Mouse (Mus musculus) C2C12 (cell line): Measurements from ENCODE around the gene Lamb3. TPM values are rescaled to one million over a fixed set of nuclear protein-coding genes. Genes with fewer than 3 reads are reported as not detected.

ENCODE experiments used
- H3K27me3 ChIP-seq: one replicate; pipeline ENCODE4 v1.6.1; 2011; ENCODE audit not compliant: control insufficient read depth, insufficient read depth, insufficient read length
- H3K36me3 ChIP-seq: one replicate; pipeline ENCODE4 v1.6.1; 2011; ENCODE audit not compliant: control insufficient read depth, insufficient read depth
- H3K4me3 ChIP-seq: one replicate; pipeline ENCODE4 v1.5.1; 2011; ENCODE audit warnings: mild to moderate bottlenecking, control low read depth; ENCODE audit not compliant: poor library complexity, insufficient read depth, severe bottlenecking
- H3K79me2 ChIP-seq: one replicate; pipeline ENCODE4 v1.6.1; 2011; ENCODE audit not compliant: control insufficient read depth, insufficient read depth
- H3K79me3 ChIP-seq: one replicate; pipeline ENCODE4 v1.6.1; 2011; ENCODE audit warnings: low read depth, control low read depth
- H3ac ChIP-seq: one replicate; pipeline ENCODE3; 2011; ENCODE audit warnings: low read depth; ENCODE audit not compliant: control insufficient read depth, insufficient read length
- CEBPB ChIP-seq: IDR thresholded peaks from one replicate; pipeline ENCODE4 v1.6.1; 2011; ENCODE audit warnings: low read depth, mild to moderate bottlenecking, control low read depth, moderate library complexity
- CTCF ChIP-seq: IDR thresholded peaks from one replicate; pipeline ENCODE4 v1.5.1; 2011; ENCODE audit not compliant: control insufficient read depth, insufficient read depth, insufficient read length
- FOSL1 ChIP-seq: IDR thresholded peaks from one replicate; pipeline ENCODE4 v1.8.0; 2011; ENCODE audit warnings: mild to moderate bottlenecking, low read length; ENCODE audit not compliant: poor library complexity, insufficient read depth, severe bottlenecking
- MAX ChIP-seq: IDR thresholded peaks from one replicate; pipeline ENCODE4 v1.6.1; 2011; ENCODE audit warnings: mild to moderate bottlenecking, control low read depth
- MYOD1 ChIP-seq: IDR thresholded peaks from one replicate; pipeline ENCODE4 v1.6.1; 2011; ENCODE audit warnings: low read depth; ENCODE audit not compliant: control insufficient read depth, insufficient read length
- MYOG ChIP-seq: IDR thresholded peaks from one replicate; pipeline ENCODE4 v1.6.1; 2011; ENCODE audit not compliant: control insufficient read depth, insufficient read length; ENCODE audit errors: extremely low read depth
- USF1 ChIP-seq: IDR thresholded peaks from one replicate; pipeline ENCODE4 v1.6.1; 2011; ENCODE audit warnings: low read depth, mild to moderate bottlenecking, control low read depth, moderate library complexity
- polyA plus RNA-seq: library from polyadenylated mRNA; unstranded; fragments of >200 nt; fragmentation: generic; extraction: Trizol; gene quantifications from one replicate; pipeline ENCODE4 v1.2.1, GENCODE M21; 2012; ENCODE audit warnings: missing spikeins

The Lamb3 gene
- polyA plus RNA-seq, 1 experiment = 5.3 TPM

- H3K79me2 ChIP-seq = no peaks in the 10 kb centered on the region
- no peaks in the 10 kb centered on the region for H3K36me3 ChIP-seq
- H3K27me3 ChIP-seq = no peaks in the 10 kb centered on the region
- no peak overlapping the region for H3ac ChIP-seq
- H3K79me3 ChIP-seq = no peaks in the 10 kb centered on the region
- TF ChIP-seq CEBPB (no peak), MYOD1 (no peak), FOSL1 (no peak), MAX (no peak), USF1 (no peak), MYOG (no peak), CTCF (no peak)
- no peak overlapping the region for H3K4me3 ChIP-seq
Measured at GRCm38 (mm10) chr1:193255032-193255431, 47.5 kb downstream of the Lamb3 start.

GRCm38 (mm10) chr1:193255488-193256288 is 48.2 kb downstream of the Lamb3 start:
- Histone ChIP-seq H3K79me3 (no peaks in the 10 kb centered on the region), H3ac (no peak overlapping the region), H3K79me2 (no peaks in the 10 kb centered on the region), H3K36me3 (no peaks in the 10 kb centered on the region), H3K27me3 (no peaks in the 10 kb centered on the region), H3K4me3 (no peak overlapping the region)
- TF ChIP-seq MYOG (no peak), CEBPB (no peak), CTCF (no peak), USF1 (no peak), FOSL1 (no peak), MAX (no peak), MYOD1 (no peak)

- TF ChIP-seq CEBPB (no peak), CTCF (no peak), MYOG (no peak), USF1 (no peak), MAX (no peak), MYOD1 (no peak), FOSL1 (no peak)
- Histone ChIP-seq H3ac (no peak overlapping the region), H3K4me3 (no peak overlapping the region), H3K79me3 (no peaks in the 10 kb centered on the region), H3K79me2 (no peaks in the 10 kb centered on the region), H3K36me3 (no peaks in the 10 kb centered on the region), H3K27me3 (no peaks in the 10 kb centered on the region)
Measured at GRCm38 (mm10) chr1:193256289-193256577, 48.7 kb downstream of the Lamb3 start.

GRCm38 (mm10) chr1:193256621-193257098 is 49.2 kb downstream of the Lamb3 start:
- Histone ChIP-seq H3ac (no peak overlapping the region), H3K36me3 (no peaks in the 10 kb centered on the region), H3K79me3 (no peaks in the 10 kb centered on the region), H3K79me2 (no peaks in the 10 kb centered on the region), H3K27me3 (no peaks in the 10 kb centered on the region), H3K4me3 (no peak overlapping the region)
- TF ChIP-seq MYOG (no peak), MYOD1 (no peak), FOSL1 (no peak), CEBPB (no peak), CTCF (no peak), MAX (no peak), USF1 (no peak)

DNA sequence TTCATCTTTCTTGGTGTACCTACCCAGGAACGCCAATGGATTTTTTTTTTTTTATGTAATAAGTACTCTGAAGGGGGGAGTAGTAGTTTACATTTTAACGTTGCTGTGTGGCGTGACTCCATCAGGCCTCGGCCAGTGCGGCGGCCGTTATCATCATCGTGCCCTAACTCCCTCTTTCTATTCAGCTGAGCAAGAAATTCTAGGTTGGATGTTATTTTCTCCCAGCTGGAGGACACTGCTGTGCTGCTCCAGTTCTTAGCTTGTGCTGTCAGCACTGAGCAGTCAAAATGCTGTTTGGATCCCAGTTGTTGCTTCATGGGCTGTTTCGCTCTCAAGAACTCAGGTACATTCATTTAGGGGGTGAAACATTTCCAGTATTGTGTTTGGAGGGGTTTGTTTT is 52.1 kb downstream of the Lamb3 start:
- Histone ChIP-seq H3K36me3 (no peaks in the 10 kb centered on the region), H3K79me3 (no peaks in the 10 kb centered on the region), H3K27me3 (no peaks in the 10 kb centered on the region), H3K4me3 (no peak overlapping the region), H3K79me2 (no peaks in the 10 kb centered on the region), H3ac (no peak overlapping the region)
- TF ChIP-seq MYOG (no peak), FOSL1 (no peak), CEBPB (no peak), USF1 (no peak), CTCF (no peak), MYOD1 (no peak), MAX (no peak)

GRCm38 (mm10) chr1:193261897-193262548 is 54.5 kb downstream of the Lamb3 start:
- H3K79me2 ChIP-seq = no peaks in the 10 kb centered on the region
- TF ChIP-seq USF1 (no peak), MYOG (no peak), CTCF (no peak), MYOD1 (no peak), MAX (no peak), CEBPB (no peak), FOSL1 (no peak)
- no peak overlapping the region for H3ac ChIP-seq
- no peaks in the 10 kb centered on the region for H3K36me3 ChIP-seq
- H3K79me3 ChIP-seq = no peaks in the 10 kb centered on the region
- no peaks in the 10 kb centered on the region for H3K27me3 ChIP-seq
- no peak overlapping the region for H3K4me3 ChIP-seq
